Mouse (Mus musculus): ENCODE data around the gene Tln1.

GRCm38 (mm10) chr4:43506074-43506473 is 56.4 kb downstream of the Tln1 start:
- no peak for TF ChIP-seq CTCF (conservative IDR thresholded peaks at IDR 0.05; ENCODE audit: low read length)
- no peak for TF ChIP-seq NANOG (IDR thresholded peaks at IDR 0.05; ENCODE audit: borderline replicate concordance, low read length)
